Mouse (Mus musculus): ENCODE results near the gene Myo1h. TPM values are rescaled to one million over a fixed set of nuclear protein-coding genes. Genes with fewer than 3 reads are reported as not detected.

Gene Myo1h
- polyA plus RNA-seq, 1 experiment from 2014 or later: 0.56 TPM

DNA sequence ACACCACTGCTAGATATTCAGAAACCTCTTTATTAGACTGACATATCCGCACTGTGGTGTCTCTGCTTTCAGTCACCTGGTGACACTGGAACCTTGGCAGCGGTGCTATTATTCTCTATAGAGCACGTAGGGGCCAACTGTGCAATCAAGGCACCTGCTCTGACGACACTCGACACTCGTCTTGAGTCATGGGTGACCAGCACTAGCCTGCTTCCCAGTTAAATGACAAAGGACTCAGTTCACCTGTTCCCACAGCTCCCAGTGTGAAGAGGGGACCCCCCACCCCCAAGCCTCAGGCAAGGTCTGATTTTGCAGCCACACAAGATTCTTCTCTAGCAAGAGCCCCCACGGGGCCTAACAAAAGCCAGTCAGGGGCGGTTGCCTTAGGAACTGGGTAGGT is 13.6 kb upstream of the Myo1h start:
- Histone ChIP-seq H3K4me1 (peaks cover 40% of the 10 kb centered on the region), H3K27ac (no peak overlapping the region), H3K9ac (no peak overlapping the region), H3K4me2 (no peak overlapping the region), H3K27me3 (peaks cover 90% of the 10 kb centered on the region), H3K9me3 (replicated peaks) (no peaks in the 10 kb centered on the region), H3K4me3 (0 out of 2 replicates have a peak overlapping the region, but pooled peaks have one; percentile 4), H3K36me3 (ENCODE audit: poor library complexity, severe bottlenecking) (no peaks in the 10 kb centered on the region)
- WGBS: 4% methylated on average over 8 of the region's 8 CpGs
- ATAC-seq: no peak

GRCm38 (mm10) chr5:114275991-114276390 is 13.0 kb upstream of the Myo1h start:
- no peaks in the 10 kb centered on the region for H3K36me3 ChIP-seq (ENCODE audit: poor library complexity, severe bottlenecking)
- no peak for ATAC-seq
- peaks cover 40% of the 10 kb centered on the region for H3K4me1 ChIP-seq
- H3K4me2 ChIP-seq: no peak overlapping the region
- no peak overlapping the region for H3K4me3 ChIP-seq
- WGBS: 13% methylated on average over 16 of the region's 16 CpGs
- no peak overlapping the region for H3K27ac ChIP-seq
- H3K9me3 ChIP-seq (replicated peaks): no peaks in the 10 kb centered on the region
- H3K9ac ChIP-seq: no peak overlapping the region
- H3K27me3 ChIP-seq: peaks cover 90% of the 10 kb centered on the region

DNA sequence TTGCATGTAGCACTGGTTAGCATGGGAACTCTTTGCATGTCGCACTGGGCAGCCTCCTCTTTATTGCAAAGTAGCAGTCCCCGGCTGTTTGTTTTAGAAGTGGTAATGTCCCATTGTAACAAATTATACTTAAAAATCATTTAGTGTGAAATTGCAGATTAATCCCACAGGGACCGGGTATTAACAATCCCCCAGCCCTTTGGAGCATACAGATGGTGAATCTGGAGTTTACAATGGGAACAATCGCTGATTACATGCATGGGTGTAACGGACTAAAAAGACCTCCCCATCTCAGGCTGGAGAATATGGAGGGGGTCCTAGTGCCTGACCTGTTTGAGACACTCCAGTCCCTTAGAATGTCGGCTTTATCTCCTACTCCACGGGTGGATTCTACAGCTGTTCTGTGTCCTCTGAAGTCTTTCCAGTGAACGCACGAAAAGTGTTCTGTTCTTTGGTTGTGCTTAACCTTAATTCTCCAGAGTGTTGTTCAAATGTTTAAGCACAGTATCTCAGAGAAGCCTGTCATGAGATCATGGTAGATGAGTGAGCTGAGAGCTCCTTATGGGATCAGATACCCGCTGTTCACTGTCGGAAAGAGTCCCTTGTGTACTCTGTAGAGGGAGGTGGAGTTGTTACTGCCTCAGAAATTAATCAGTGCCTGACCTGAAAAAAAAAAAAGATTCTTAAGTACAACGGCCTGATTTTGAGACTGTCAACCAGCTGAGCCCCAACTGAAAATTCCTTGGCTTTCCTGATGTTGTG is 9.4 kb upstream of the Myo1h start:
- ATAC-seq: 0 out of 2 replicates have a peak, but pooled peaks have one; percentile 38
- Histone ChIP-seq H3K4me2 (peak overlapping the region; percentile 17), H3K4me1 (peaks cover 26% of the 10 kb centered on the region), H3K9me3 (replicated peaks) (no peaks in the 10 kb centered on the region), H3K27ac (no peak overlapping the region), H3K9ac (no peak overlapping the region), H3K4me3 (no peak overlapping the region), H3K27me3 (peaks cover 62% of the 10 kb centered on the region), H3K36me3 (ENCODE audit: poor library complexity, severe bottlenecking) (no peaks in the 10 kb centered on the region)
- 15% methylated on average over 12 of the region's 12 CpGs for WGBS

- no peak for ATAC-seq
- H3K27ac ChIP-seq: no peak overlapping the region
These were observed 6.6 kb upstream of the Myo1h start for GRCm38 (mm10) chr5:114282346-114282745.

DNA sequence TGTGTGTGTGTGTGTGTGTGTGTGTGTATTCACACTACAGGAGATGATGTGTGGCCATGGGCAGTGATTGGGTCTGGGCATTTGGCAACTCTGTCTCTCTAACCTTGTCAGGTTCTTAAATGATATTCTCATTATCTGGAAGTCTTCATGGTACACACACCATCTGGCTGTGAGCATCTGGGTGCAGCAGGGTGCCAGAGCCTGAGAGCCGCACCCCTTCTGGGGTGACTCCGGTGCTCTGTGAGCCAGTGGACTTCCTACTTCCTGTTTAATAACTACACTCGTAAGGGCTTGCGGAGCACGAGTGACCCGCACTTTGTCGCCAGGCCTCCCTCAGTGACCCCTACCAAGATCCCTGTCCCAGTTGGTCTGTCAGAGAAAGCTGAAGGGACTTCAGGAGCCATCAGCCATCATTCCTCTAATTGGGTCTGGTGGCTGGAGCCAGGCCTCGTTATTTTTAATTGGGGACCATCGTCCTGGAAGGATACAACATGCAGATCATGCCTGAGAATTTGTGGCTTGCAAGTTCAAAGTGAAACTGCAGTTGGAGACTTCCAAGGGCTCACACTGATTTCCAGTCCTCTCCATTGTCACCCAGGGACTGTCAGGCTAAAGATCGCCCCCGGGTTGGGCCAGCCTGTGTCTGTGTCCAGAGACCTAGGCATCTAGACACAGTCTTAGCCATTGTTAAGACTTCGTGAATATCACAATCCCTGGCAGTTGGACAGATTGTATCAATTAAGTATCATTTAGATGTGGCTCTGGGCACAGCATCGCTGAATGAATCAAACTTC is 4.2 kb upstream of the Myo1h start:
- ATAC-seq: peak; percentile 61
- Histone ChIP-seq H3K27me3 (peaks cover 31% of the 10 kb centered on the region), H3K36me3 (ENCODE audit: poor library complexity, severe bottlenecking) (no peaks in the 10 kb centered on the region), H3K9me3 (replicated peaks) (no peaks in the 10 kb centered on the region), H3K4me3 (no peak overlapping the region), H3K4me2 (peak overlapping the region; percentile 7; the same call in 1 of the 2 replicates), H3K27ac (peak overlapping the region; percentile 72), H3K4me1 (peaks cover 18% of the 10 kb centered on the region), H3K9ac (no peak overlapping the region)
- 24% methylated on average over 13 of the region's 13 CpGs for WGBS

More at GRCm38 (mm10) chr5:114282346-114282745, 6.6 kb upstream of the Myo1h start:
- no peaks in the 10 kb centered on the region for H3K9me3 ChIP-seq (replicated peaks)
- 58% methylated on average over 6 of the region's 6 CpGs for WGBS
- H3K4me3 ChIP-seq: no peak overlapping the region
- no peak overlapping the region for H3K4me2 ChIP-seq
- no peaks in the 10 kb centered on the region for H3K36me3 ChIP-seq (ENCODE audit: poor library complexity, severe bottlenecking)
- H3K27me3 ChIP-seq: peaks cover 35% of the 10 kb centered on the region
- peaks cover 25% of the 10 kb centered on the region for H3K4me1 ChIP-seq
- H3K9ac ChIP-seq: no peak overlapping the region

DNA sequence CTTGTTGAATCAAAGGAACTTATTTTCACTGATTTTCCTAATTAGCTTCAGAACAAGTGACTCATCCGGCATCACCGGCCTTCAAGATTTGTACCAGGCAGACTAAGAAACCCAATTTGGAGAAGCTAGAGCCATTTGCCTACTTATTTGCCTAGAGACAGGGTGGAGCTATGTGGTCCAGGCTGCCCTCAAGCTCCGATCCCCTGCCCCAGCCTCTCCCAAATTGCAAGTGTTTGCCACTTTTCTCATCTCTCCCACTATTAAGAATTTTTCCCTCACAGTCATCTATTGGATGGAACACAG is 3.6 kb upstream of the Myo1h start:
- no peak overlapping the region for H3K4me3 ChIP-seq
- 0 out of 2 replicates have a peak, but pooled peaks have one; percentile 38 for ATAC-seq

GRCm38 (mm10) chr5:114286102-114286501 is 2.9 kb upstream of the Myo1h start:
- peaks cover 24% of the 10 kb centered on the region for H3K27me3 ChIP-seq
- no peak overlapping the region for H3K4me2 ChIP-seq
- no peak for ATAC-seq
- H3K4me3 ChIP-seq: no peak overlapping the region
- H3K9me3 ChIP-seq (replicated peaks): no peaks in the 10 kb centered on the region
- H3K36me3 ChIP-seq (ENCODE audit: poor library complexity, severe bottlenecking): no peaks in the 10 kb centered on the region
- no peak overlapping the region for H3K9ac ChIP-seq
- no peak overlapping the region for H3K27ac ChIP-seq
- H3K4me1 ChIP-seq: peaks cover 31% of the 10 kb centered on the region
- 81% methylated on average over 4 of the region's 4 CpGs for WGBS

More for the DNA sequence above, 3.6 kb upstream of the Myo1h start:
- Histone ChIP-seq H3K4me1 (peaks cover 24% of the 10 kb centered on the region), H3K27ac (peak overlapping the region; percentile 48; the same call in 1 of the 2 replicates), H3K4me2 (no peak overlapping the region; the same call in 1 of the 2 replicates), H3K9ac (no peak overlapping the region), H3K9me3 (replicated peaks) (no peaks in the 10 kb centered on the region), H3K36me3 (ENCODE audit: poor library complexity, severe bottlenecking) (no peaks in the 10 kb centered on the region), H3K27me3 (peaks cover 31% of the 10 kb centered on the region)
- 40% methylated on average over 3 of the region's 3 CpGs for WGBS

GRCm38 (mm10) chr5:114286872-114287571 is 1.9 kb upstream of the Myo1h start:
- no peak for ATAC-seq
- Histone ChIP-seq H3K4me2 (no peak overlapping the region), H3K27ac (no peak overlapping the region), H3K36me3 (ENCODE audit: poor library complexity, severe bottlenecking) (no peaks in the 10 kb centered on the region), H3K4me3 (no peak overlapping the region), H3K9me3 (replicated peaks) (no peaks in the 10 kb centered on the region), H3K4me1 (peaks cover 34% of the 10 kb centered on the region), H3K9ac (no peak overlapping the region), H3K27me3 (peaks cover 16% of the 10 kb centered on the region)
- WGBS: 89% methylated on average over 16 of the region's 16 CpGs

GRCm38 (mm10) chr5:114288396-114288795 is 570 bp upstream of the Myo1h start:
- ATAC-seq: no peak
- H3K4me2 ChIP-seq: no peak overlapping the region
- WGBS: 83% methylated on average over 5 of the region's 5 CpGs
- no peak overlapping the region for H3K27ac ChIP-seq
- peaks cover 16% of the 10 kb centered on the region for H3K27me3 ChIP-seq
- peaks cover 39% of the 10 kb centered on the region for H3K4me1 ChIP-seq
- no peaks in the 10 kb centered on the region for H3K36me3 ChIP-seq (ENCODE audit: poor library complexity, severe bottlenecking)
- H3K4me3 ChIP-seq: no peak overlapping the region
- no peaks in the 10 kb centered on the region for H3K9me3 ChIP-seq (replicated peaks)
- no peak overlapping the region for H3K9ac ChIP-seq

GRCm38 (mm10) chr5:114290004-114290403 is 1.0 kb downstream of the Myo1h start:
- peak overlapping the region; percentile 15; the same call in 1 of the 2 replicates for H3K27ac ChIP-seq
- peaks cover 34% of the 10 kb centered on the region for H3K4me1 ChIP-seq
- 38% methylated on average over 3 of the region's 3 CpGs for WGBS
- H3K4me2 ChIP-seq: peak overlapping the region; percentile 1; the same call in 1 of the 2 replicates
- H3K27me3 ChIP-seq: peaks cover 16% of the 10 kb centered on the region
- peak; percentile 36; the same call in 1 of the 2 replicates for ATAC-seq
- no peaks in the 10 kb centered on the region for H3K36me3 ChIP-seq (ENCODE audit: poor library complexity, severe bottlenecking)
- no peaks in the 10 kb centered on the region for H3K9me3 ChIP-seq (replicated peaks)
- no peak overlapping the region; the same call in 1 of the 2 replicates for H3K9ac ChIP-seq
- H3K4me3 ChIP-seq: no peak overlapping the region

DNA sequence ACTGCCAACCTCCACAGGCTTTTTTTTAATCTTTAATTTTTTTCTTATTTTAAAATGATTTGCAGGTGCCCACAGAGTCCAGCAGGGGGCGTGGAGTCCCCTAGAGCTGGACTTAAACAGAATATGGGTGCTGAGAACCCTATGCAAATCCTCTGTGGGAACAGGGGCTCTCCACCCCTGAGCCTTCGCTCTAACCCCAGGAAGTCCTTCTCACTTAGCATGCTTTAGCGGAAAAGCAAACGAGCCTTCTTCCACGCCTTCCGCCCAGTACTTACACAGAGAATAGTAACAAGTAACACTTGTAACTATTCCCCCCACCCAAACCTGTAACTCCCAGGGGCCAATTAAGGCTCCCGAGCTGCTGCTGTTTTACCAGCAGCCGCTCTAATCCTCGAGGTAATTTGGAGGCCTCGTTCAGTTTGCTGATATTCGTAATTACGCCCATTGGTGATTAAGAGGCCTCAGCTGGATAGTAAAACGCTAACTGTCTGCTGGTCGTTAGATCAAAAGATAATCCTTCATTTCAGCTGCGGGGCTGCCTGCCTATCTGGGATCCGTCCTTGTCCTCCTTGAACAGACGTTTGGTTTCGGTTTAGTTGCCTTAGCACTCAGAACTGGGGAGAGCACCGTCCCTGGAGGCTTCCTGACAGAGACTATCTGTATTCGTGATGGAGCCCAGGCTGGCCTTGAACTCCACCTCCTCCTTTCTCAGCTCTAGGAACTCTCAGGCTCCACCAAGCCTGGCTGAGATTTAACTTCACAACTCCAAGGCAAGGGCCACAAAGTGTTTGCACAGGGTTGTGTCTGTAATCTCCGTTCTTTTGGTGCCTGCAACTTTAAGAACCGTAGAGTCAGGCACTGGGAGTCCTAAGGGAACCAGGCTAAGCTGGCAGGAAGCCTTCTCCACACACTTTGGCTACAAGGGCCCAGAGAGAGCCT is 8.0 kb downstream of the Myo1h start:
- WGBS: 14% methylated on average over 22 of the region's 22 CpGs
- no peak for ATAC-seq
- Histone ChIP-seq H3K27ac (peak overlapping the region; percentile 11; the same call in 1 of the 2 replicates), H3K36me3 (ENCODE audit: poor library complexity, severe bottlenecking) (no peaks in the 10 kb centered on the region), H3K9ac (no peak overlapping the region), H3K9me3 (replicated peaks) (no peaks in the 10 kb centered on the region), H3K4me3 (no peak overlapping the region), H3K4me1 (peaks cover 50% of the 10 kb centered on the region), H3K27me3 (peaks cover 17% of the 10 kb centered on the region), H3K4me2 (0 out of 2 replicates have a peak overlapping the region, but pooled peaks have one; percentile 8)

Data from forebrain, embryonic 13.5 days (tissue).